Mouse (Mus musculus) C2C12 (cell line): Measurements from ENCODE around the gene Ncam1.

ENCODE experiments used
- CEBPB ChIP-seq: IDR thresholded peaks from one replicate; pipeline ENCODE4 v1.6.1; 2011; ENCODE audit warnings: low read depth, mild to moderate bottlenecking, control low read depth, moderate library complexity
- CTCF ChIP-seq: IDR thresholded peaks from one replicate; pipeline ENCODE4 v1.5.1; 2011; ENCODE audit not compliant: control insufficient read depth, insufficient read depth, insufficient read length
- MYOD1 ChIP-seq: IDR thresholded peaks from one replicate; pipeline ENCODE4 v1.6.1; 2011; ENCODE audit warnings: low read depth; ENCODE audit not compliant: control insufficient read depth, insufficient read length
- MYOG ChIP-seq: IDR thresholded peaks from one replicate; pipeline ENCODE4 v1.6.1; 2011; ENCODE audit not compliant: control insufficient read depth, insufficient read length; ENCODE audit errors: extremely low read depth
- USF1 ChIP-seq: IDR thresholded peaks from one replicate; pipeline ENCODE4 v1.6.1; 2011; ENCODE audit warnings: low read depth, mild to moderate bottlenecking, control low read depth, moderate library complexity

GRCm38 (mm10) chr9:49608191-49608590 is 190.5 kb downstream of the Ncam1 start:
- TF ChIP-seq CTCF (no peak), USF1 (no peak), MYOG (no peak), MYOD1 (no peak), CEBPB (no peak)
